Mouse (Mus musculus): ENCODE results near the gene Col6a5.
A peak's percentile ranks its signal among the peaks of the same experiment; 100 is the strongest.

The Col6a5 gene

GRCm38 (mm10) chr9:105960533-105960932, at the start of gene Col6a5:
Gene Col6a5 (minus strand): TSS chr9:105960643.
- DNase-seq (ENCODE audit: low spot score in 2 of 2), result no peak

GRCm38 (mm10) chr9:105997955-105998354, 37.5 kb upstream of the Col6a5 start:
- DNase-seq (ENCODE audit: low spot score in 2 of 2), result peak in 1 of 2 experiments; percentile 36

- DNase-seq (ENCODE audit: low spot score in 2 of 2), result peak; percentile 64 to 69
Measured at GRCm38 (mm10) chr9:105992425-105992824, 32.0 kb upstream of the Col6a5 start.

- no peak for DNase-seq (ENCODE audit: low spot score in 2 of 2)
Measured at GRCm38 (mm10) chr9:105990099-105990498, 29.7 kb upstream of the Col6a5 start.

GRCm38 (mm10) chr9:105989468-105989867, 29.0 kb upstream of the Col6a5 start:
- no peak for DNase-seq (ENCODE audit: low spot score in 2 of 2)

- DNase-seq (ENCODE audit: low spot score in 2 of 2), result no peak
Measured at GRCm38 (mm10) chr9:105988096-105988495, 27.7 kb upstream of the Col6a5 start.

- no peak for DNase-seq (ENCODE audit: low spot score in 2 of 2)
Measured at GRCm38 (mm10) chr9:105984931-105985519, 24.6 kb upstream of the Col6a5 start.

- DNase-seq (ENCODE audit: low spot score in 2 of 2), result no peak
Measured at GRCm38 (mm10) chr9:105978479-105978878, 18.0 kb upstream of the Col6a5 start.

- no peak for DNase-seq (ENCODE audit: low spot score in 2 of 2)
Measured at GRCm38 (mm10) chr9:105976871-105977270, 16.4 kb upstream of the Col6a5 start.

GRCm38 (mm10) chr9:105976314-105976713, 15.9 kb upstream of the Col6a5 start:
- no peak for DNase-seq (ENCODE audit: low spot score in 2 of 2)

GRCm38 (mm10) chr9:105973736-105974135, 13.3 kb upstream of the Col6a5 start:
- DNase-seq (ENCODE audit: low spot score in 2 of 2), result no peak

- DNase-seq (ENCODE audit: low spot score in 2 of 2), result no peak
Measured at GRCm38 (mm10) chr9:105972031-105972430, 11.6 kb upstream of the Col6a5 start.

- DNase-seq (ENCODE audit: low spot score in 2 of 2), result no peak
Measured at GRCm38 (mm10) chr9:105971351-105971894, 11.0 kb upstream of the Col6a5 start.

- no peak for DNase-seq (ENCODE audit: low spot score in 2 of 2)
Measured at GRCm38 (mm10) chr9:105970901-105971300, 10.5 kb upstream of the Col6a5 start.

GRCm38 (mm10) chr9:105967976-105968375, 7.5 kb upstream of the Col6a5 start:
- no peak for DNase-seq (ENCODE audit: low spot score in 2 of 2)

GRCm38 (mm10) chr9:105959116-105959515, 1.3 kb downstream of the Col6a5 start:
- DNase-seq (ENCODE audit: low spot score in 2 of 2), result no peak

GRCm38 (mm10) chr9:105949755-105950154, 10.7 kb downstream of the Col6a5 start:
- DNase-seq (ENCODE audit: low spot score in 2 of 2), result peak; percentile 15 to 19

GRCm38 (mm10) chr9:105947577-105947976, 12.9 kb downstream of the Col6a5 start:
- peak; percentile 72 to 79 for DNase-seq (ENCODE audit: low spot score in 2 of 2)

GRCm38 (mm10) chr9:105933816-105934215, 26.6 kb downstream of the Col6a5 start:
- no peak for DNase-seq (ENCODE audit: low spot score in 2 of 2)

- no peak for DNase-seq (ENCODE audit: low spot score in 2 of 2)
Measured at GRCm38 (mm10) chr9:105929287-105929686, 31.2 kb downstream of the Col6a5 start.

GRCm38 (mm10) chr9:105928406-105929071, 31.9 kb downstream of the Col6a5 start:
- DNase-seq (ENCODE audit: low spot score in 2 of 2), result no peak

- DNase-seq (ENCODE audit: low spot score in 2 of 2), result no peak
Measured at GRCm38 (mm10) chr9:105923659-105924058, 36.8 kb downstream of the Col6a5 start.

- no peak for DNase-seq (ENCODE audit: low spot score in 2 of 2)
Measured at GRCm38 (mm10) chr9:105915186-105915585, 45.3 kb downstream of the Col6a5 start.

Measured in right cerebral cortex, adult 2 months (tissue).